ENCODE assay signal across 47 mouse cellular contexts in the genomic region with DNA sequence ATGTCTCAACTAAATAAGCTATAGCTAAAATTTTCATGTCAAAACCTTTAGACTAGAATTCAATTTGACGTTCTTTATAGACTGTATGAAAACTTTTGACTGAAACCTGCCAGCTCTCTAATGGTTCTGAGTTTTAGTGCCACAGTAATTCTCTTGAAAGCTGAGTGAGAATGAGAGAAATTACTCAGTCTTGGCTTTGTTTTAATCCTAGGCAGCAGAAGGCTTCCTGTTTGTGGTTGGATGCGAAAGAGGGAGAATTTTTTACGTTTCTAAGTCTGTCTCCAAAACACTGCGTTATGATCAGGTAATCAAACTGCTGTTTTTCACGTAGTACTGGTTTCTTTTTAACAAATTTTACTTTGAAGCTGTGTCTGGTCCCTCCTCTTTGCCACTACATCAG. TPM values are rescaled to one million over a fixed set of nuclear protein-coding genes. Genes with fewer than 3 reads are reported as not detected.
"Had no signal": no experiment of that assay in that cellular context is flagged by ENCODE, and none has a peak within 500 bp of the region (broad histone marks: within the 10 kb centered on the region; RNA-seq: fewer than 3 reads in every experiment).

No protein-coding gene starts in this region.

- H3K27ac ChIP-seq: limb, embryonic 10.5 days; limb, embryonic 12.5 days; limb, embryonic 13.5 days; limb, embryonic 15.5 days; liver, embryonic 12.5 days; liver, embryonic 13.5 days; liver, embryonic 14.5 days; liver, embryonic 15.5 days; lung, embryonic 15.5 days; macrophage; midbrain, embryonic 10.5 days; midbrain, embryonic 12.5 days; midbrain, embryonic 13.5 days; midbrain, embryonic 15.5 days; neural tube, embryonic 12.5 days had no signal

- H3K4me1 ChIP-seq: limb, embryonic 10.5 days; limb, embryonic 13.5 days; limb, embryonic 15.5 days; liver, embryonic 12.5 days; liver, embryonic 13.5 days; liver, embryonic 15.5 days; lung, embryonic 15.5 days; midbrain, embryonic 10.5 days; midbrain, embryonic 12.5 days; midbrain, embryonic 13.5 days; midbrain, embryonic 15.5 days; neural tube, embryonic 12.5 days had no signal

- H3K9ac ChIP-seq: limb, embryonic 12.5 days; limb, embryonic 13.5 days; limb, embryonic 15.5 days; liver, embryonic 12.5 days; liver, embryonic 13.5 days; liver, embryonic 14.5 days; liver, embryonic 15.5 days; liver, postnatal 0 days; lung, embryonic 14.5 days; lung, embryonic 15.5 days; midbrain, embryonic 12.5 days; midbrain, embryonic 13.5 days; midbrain, embryonic 15.5 days; neural tube, embryonic 12.5 days had no signal

- H3K4me3 ChIP-seq: limb, embryonic 10.5 days; limb, embryonic 12.5 days; limb, embryonic 13.5 days; limb, embryonic 15.5 days; liver, embryonic 12.5 days; liver, embryonic 13.5 days; liver, embryonic 15.5 days; lung, embryonic 15.5 days; megakaryocyte, embryonic 14.5 days; midbrain, embryonic 10.5 days; midbrain, embryonic 12.5 days; midbrain, embryonic 13.5 days; midbrain, embryonic 15.5 days; myocyte; neural tube, embryonic 12.5 days had no signal

- DNase-seq: left cerebral cortex, postnatal 4 days; liver; liver, embryonic 13.5 days; liver, postnatal 0 days; lung, adult 18-20 months; lung, adult 2 months; lung, embryonic 14.5 days; lung, postnatal 10 days; lung, postnatal 14 days; lung, postnatal 36 days; lung, postnatal 4 days; midbrain, embryonic 14.5 days had no signal

- H3K36me3 ChIP-seq: liver, embryonic 12.5 days; liver, embryonic 13.5 days; liver, embryonic 15.5 days; lung, embryonic 15.5 days; midbrain, embryonic 10.5 days; midbrain, embryonic 12.5 days; midbrain, embryonic 13.5 days; midbrain, embryonic 15.5 days; neural tube, embryonic 12.5 days had no signal

- H3K4me2 ChIP-seq: limb, embryonic 12.5 days; limb, embryonic 13.5 days; limb, embryonic 15.5 days; liver, embryonic 11.5 days; liver, embryonic 12.5 days; liver, embryonic 13.5 days; liver, embryonic 15.5 days; lung, embryonic 14.5 days; lung, embryonic 15.5 days; midbrain, embryonic 11.5 days; midbrain, embryonic 12.5 days; midbrain, embryonic 13.5 days; midbrain, embryonic 15.5 days; neural tube, embryonic 12.5 days had no signal

- H3K9me3 ChIP-seq: limb, embryonic 10.5 days; limb, embryonic 12.5 days; limb, embryonic 13.5 days; limb, embryonic 15.5 days; liver, embryonic 12.5 days; liver, embryonic 13.5 days; liver, embryonic 15.5 days; lung, embryonic 15.5 days; megakaryocyte, embryonic 14.5 days; midbrain, embryonic 10.5 days; midbrain, embryonic 12.5 days; midbrain, embryonic 13.5 days; midbrain, embryonic 15.5 days; neural tube, embryonic 12.5 days had no signal

- H3K27me3 ChIP-seq: limb, embryonic 12.5 days; limb, embryonic 13.5 days; limb, embryonic 15.5 days; liver, embryonic 12.5 days; liver, embryonic 13.5 days; liver, embryonic 15.5 days; lung, embryonic 15.5 days; midbrain, embryonic 12.5 days; midbrain, embryonic 13.5 days; midbrain, embryonic 15.5 days; neural tube, embryonic 12.5 days had no signal

RNA-seq across cellular contexts. Expression of gene Arntl2, which starts 17.2 kb away (rescaled TPM):
- total RNA-seq: megakaryocyte progenitor cell, adult 5-6 weeks; megakaryocyte-erythroid progenitor cell, adult 5-6 weeks had no signal

RNA-seq across cellular contexts. Expression of gene Smco2, which starts 36.9 kb away (rescaled TPM):
- total RNA-seq: left cerebral cortex, postnatal 10 days; left cerebral cortex, postnatal 14 days; left cerebral cortex, postnatal 25 days; left cerebral cortex, postnatal 36 days; left cerebral cortex, postnatal 4 days; liver, adult 2 months; megakaryocyte progenitor cell, adult 5-6 weeks; megakaryocyte, adult 5-6 weeks; megakaryocyte-erythroid progenitor cell, adult 5-6 weeks; midbrain, postnatal 0 days; monocyte, adult 5-6 weeks had no signal
- polyA plus RNA-seq: limb, embryonic 10.5 days; limb, embryonic 11.5 days; limb, embryonic 12.5 days; limb, embryonic 13.5 days; limb, embryonic 14.5 days; limb, embryonic 15.5 days; liver, embryonic 11.5 days; liver, embryonic 12.5 days; liver, embryonic 13.5 days; liver, embryonic 14.5 days; liver, embryonic 15.5 days; liver, embryonic 16.5 days; liver, postnatal 0 days; lung, embryonic 14.5 days; lung, embryonic 15.5 days; lung, embryonic 16.5 days; lung, postnatal 0 days; macrophage; midbrain, embryonic 10.5 days; midbrain, embryonic 11.5 days; midbrain, embryonic 12.5 days; midbrain, embryonic 13.5 days; midbrain, embryonic 14.5 days; midbrain, embryonic 15.5 days; midbrain, embryonic 16.5 days; midbrain, postnatal 0 days; myocyte; neural tube, embryonic 11.5 days; neural tube, embryonic 12.5 days had no signal
